Mouse (Mus musculus) adrenal gland (tissue): ENCODE data around the gene Fut9.

Source experiments
- intact Hi-C: fragments of 180-260 bp; cut with DNase I; formaldehyde crosslinking; loops from one replicate; pipeline ENCODE4 v1.15.1; 2025

Fut9 gene

DNA sequence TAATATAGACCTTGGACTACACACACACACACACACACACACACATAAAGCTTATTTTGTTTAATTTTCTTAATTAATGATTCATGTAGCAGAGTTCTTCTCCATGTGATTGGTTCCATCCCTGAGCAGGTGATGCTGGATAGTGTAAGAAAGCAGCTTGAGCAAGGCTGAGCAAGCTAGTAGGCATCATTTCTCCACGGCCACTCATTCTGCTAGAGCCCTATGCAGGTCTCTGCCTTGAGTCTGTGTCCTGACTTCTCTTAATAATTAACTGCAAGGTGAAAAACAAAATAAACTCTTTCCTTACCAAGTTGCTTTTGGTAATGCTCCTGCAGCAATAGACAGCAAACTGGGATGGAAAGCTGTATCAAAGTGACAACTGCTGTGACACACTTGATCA, 152.5 kb downstream of the Fut9 start:
- intact Hi-C loops: no loop called here

DNA sequence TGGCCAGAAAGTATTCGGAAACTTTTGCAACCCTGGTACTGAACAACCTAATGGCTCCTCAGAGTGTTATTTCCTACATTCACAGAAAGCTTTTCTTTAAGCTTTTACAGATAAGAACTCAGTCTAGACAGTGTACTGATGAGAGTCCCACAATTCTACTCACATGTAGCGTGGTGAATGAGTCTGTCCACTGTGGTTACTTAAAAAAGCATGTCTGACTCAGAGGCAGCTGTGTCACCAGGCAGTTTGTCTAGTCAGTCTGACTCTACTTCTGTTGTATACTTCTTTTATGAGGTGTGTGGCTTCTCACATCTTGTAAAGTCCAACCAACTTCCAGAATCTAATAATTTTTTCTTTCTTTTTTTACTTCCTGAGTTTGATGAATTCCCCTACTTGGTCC, 154.5 kb downstream of the Fut9 start:
- intact Hi-C loops: no loop called here

- intact Hi-C loops: no loop called here
Observed at GRCm38 (mm10) chr4:25641993-25642392, 158.1 kb downstream of the Fut9 start.

- intact Hi-C loops: no loop called here
Observed at GRCm38 (mm10) chr4:25633262-25633661, 166.8 kb downstream of the Fut9 start.

DNA sequence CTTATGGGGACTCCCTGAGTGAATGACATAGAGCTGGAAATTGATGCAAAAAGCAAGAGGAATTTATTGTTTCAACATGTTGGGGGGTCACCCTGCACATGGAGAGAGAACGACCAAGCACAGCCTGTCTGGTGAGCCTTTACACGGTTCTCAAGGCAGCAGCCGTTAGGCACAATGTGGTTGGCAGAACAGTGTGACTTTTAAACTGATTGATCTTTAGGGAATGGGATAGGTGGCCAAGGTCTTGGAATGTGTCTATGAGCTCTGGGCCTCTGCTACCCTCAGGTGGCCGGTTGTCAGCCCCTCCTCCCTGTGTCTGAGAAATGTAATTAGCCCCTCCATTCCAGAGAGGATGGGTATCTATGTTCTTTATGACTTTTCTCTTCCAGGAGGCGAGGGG, 171.9 kb downstream of the Fut9 start:
- intact Hi-C loops: no loop called here

DNA sequence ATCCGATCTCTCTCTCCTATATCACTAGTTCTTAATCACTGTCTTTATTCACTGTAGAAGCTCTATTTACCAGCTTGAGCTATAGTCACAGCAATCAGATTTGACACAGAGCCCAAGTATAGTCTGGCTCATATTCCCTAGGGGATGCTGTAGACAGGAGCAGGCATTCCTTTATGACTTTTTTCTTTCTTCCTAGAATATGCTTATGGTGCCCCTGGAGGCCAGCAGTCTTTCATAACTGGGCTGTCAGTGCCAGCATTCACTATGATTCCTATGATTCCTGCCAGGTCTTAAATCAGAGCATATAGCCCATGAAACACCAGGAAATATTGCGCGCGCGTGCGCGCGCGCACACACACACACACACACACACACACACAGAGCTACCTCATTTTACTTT, 172.6 kb downstream of the Fut9 start:
- intact Hi-C loops: no loop called here

GRCm38 (mm10) chr4:25627039-25627438, 173.0 kb downstream of the Fut9 start:
- intact Hi-C loops: no loop called here

- intact Hi-C loops: no loop called here
Observed at GRCm38 (mm10) chr4:25623176-25623575, 176.9 kb downstream of the Fut9 start.

DNA sequence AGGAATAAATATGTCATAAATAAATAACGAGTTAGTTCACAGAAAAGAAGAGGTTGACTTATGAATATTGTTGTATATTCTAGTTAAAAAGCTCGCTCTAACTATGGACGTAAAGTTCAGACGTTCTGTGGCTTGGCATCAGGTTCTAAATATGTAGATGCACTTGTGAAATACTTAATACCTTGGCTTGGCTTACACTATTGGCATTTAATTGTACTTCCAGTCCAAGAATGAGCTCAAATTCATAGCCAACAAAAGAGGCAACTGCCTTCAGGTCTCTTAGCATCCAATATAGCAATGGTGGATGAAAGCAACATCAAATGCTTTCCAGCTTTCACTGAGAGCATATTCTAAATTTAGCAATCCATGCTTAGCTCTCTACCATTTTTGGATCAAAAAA, 182.7 kb downstream of the Fut9 start:
- intact Hi-C loops: no loop called here

- intact Hi-C loops: no loop called here
Observed at GRCm38 (mm10) chr4:25613426-25613825, 186.6 kb downstream of the Fut9 start.

GRCm38 (mm10) chr4:25610481-25610880, 189.6 kb downstream of the Fut9 start:
- intact Hi-C loops: no loop called here

GRCm38 (mm10) chr4:25593218-25593617, 206.8 kb downstream of the Fut9 start:
- intact Hi-C loops: no loop called here
